Mouse (Mus musculus): Measurements from ENCODE around the gene Irf7. TPM values are rescaled to one million over a fixed set of nuclear protein-coding genes. Genes with fewer than 3 reads are reported as not detected.

The Irf7 gene
- polyA plus RNA-seq, 1 experiment from 2014 or later = 4.6 TPM

- Histone ChIP-seq H3K27ac (no peak overlapping the region), H3K9me3 (no peaks in the 10 kb centered on the region), H3K4me1 (peaks cover 23% of the 10 kb centered on the region), H3K9ac (peak overlapping the region; percentile 95), H3K27me3 (no peaks in the 10 kb centered on the region), H3K4me3 (peak overlapping the region; percentile 94), H3K4me2 (peak overlapping the region; percentile 80), H3K36me3 (peaks cover 35% of the 10 kb centered on the region)
- no peak for ATAC-seq (ENCODE audit: borderline replicate concordance, extremely low read depth, low FRiP score, low TSS enrichment)
- 38% methylated on average over 6 of the region's 6 CpGs for WGBS
Observed at GRCm38 (mm10) chr7:141229702-141230101, 36.6 kb downstream of the Irf7 start.

- under 1% methylated on average over 76 of the region's 76 CpGs for WGBS
- Histone ChIP-seq H3K27me3 (no peaks in the 10 kb centered on the region), H3K4me3 (peak within 1 kb of the TSS; percentile 94), H3K27ac (peak within 1 kb of the TSS; percentile 95), H3K4me1 (peaks cover 23% of the 10 kb centered on the region), H3K4me2 (peak within 1 kb of the TSS; percentile 80), H3K9me3 (no peaks in the 10 kb centered on the region), H3K36me3 (peaks cover 24% of the 10 kb centered on the region), H3K9ac (peak within 1 kb of the TSS; percentile 95)
- ATAC-seq (ENCODE audit: borderline replicate concordance, extremely low read depth, low FRiP score, low TSS enrichment) = peak; percentile 92
Observed at GRCm38 (mm10) chr7:141228279-141229067, 37.8 kb downstream of the Irf7 start, which contains the start of gene Phrf1. Gene Phrf1 (plus strand): TSS chr7:141228784.

GRCm38 (mm10) chr7:141227796-141228195, 38.5 kb downstream of the Irf7 start:
- Histone ChIP-seq H3K4me1 (peaks cover 29% of the 10 kb centered on the region), H3K4me3 (peak overlapping the region; percentile 94; the same call in 1 of the 2 replicates), H3K9ac (no peak overlapping the region), H3K27ac (no peak overlapping the region), H3K27me3 (no peaks in the 10 kb centered on the region), H3K36me3 (peaks cover 18% of the 10 kb centered on the region), H3K9me3 (no peaks in the 10 kb centered on the region), H3K4me2 (peak overlapping the region; percentile 2; the same call in 1 of the 2 replicates)
- no peak for ATAC-seq (ENCODE audit: borderline replicate concordance, extremely low read depth, low FRiP score, low TSS enrichment)
- WGBS = 82% methylated on average over 4 of the region's 4 CpGs

GRCm38 (mm10) chr7:141226535-141226934, 39.7 kb downstream of the Irf7 start:
- Histone ChIP-seq H3K36me3 (peaks cover 5% of the 10 kb centered on the region; the same call in 1 of the 2 replicates), H3K27me3 (no peaks in the 10 kb centered on the region), H3K4me3 (no peak overlapping the region), H3K9ac (no peak overlapping the region), H3K27ac (no peak overlapping the region), H3K4me2 (no peak overlapping the region), H3K4me1 (peaks cover 37% of the 10 kb centered on the region), H3K9me3 (no peaks in the 10 kb centered on the region)
- WGBS = 79% methylated on average over 6 of the region's 6 CpGs
- no peak for ATAC-seq (ENCODE audit: borderline replicate concordance, extremely low read depth, low FRiP score, low TSS enrichment)

- H3K4me3 ChIP-seq = 0 out of 2 replicates have a peak overlapping the region, but pooled peaks have one; percentile 53
- H3K9ac ChIP-seq = peak overlapping the region; percentile 24; the same call in 1 of the 2 replicates
Observed at GRCm38 (mm10) chr7:141222696-141223215, 43.5 kb downstream of the Irf7 start.

GRCm38 (mm10) chr7:141222126-141222467, 44.2 kb downstream of the Irf7 start:
- Histone ChIP-seq H3K4me2 (peak overlapping the region; percentile 89), H3K27ac (peak overlapping the region; percentile 83), H3K27me3 (no peaks in the 10 kb centered on the region), H3K9ac (peak overlapping the region; percentile 24; the same call in 1 of the 2 replicates), H3K4me1 (peaks cover 28% of the 10 kb centered on the region), H3K36me3 (no peaks in the 10 kb centered on the region), H3K4me3 (peak overlapping the region; percentile 53), H3K9me3 (no peaks in the 10 kb centered on the region)
- no peak for ATAC-seq (ENCODE audit: borderline replicate concordance, extremely low read depth, low FRiP score, low TSS enrichment)
- WGBS = 3% methylated on average over 8 of the region's 8 CpGs

More at GRCm38 (mm10) chr7:141222696-141223215, 43.5 kb downstream of the Irf7 start:
- no peaks in the 10 kb centered on the region for H3K27me3 ChIP-seq
- peaks cover 28% of the 10 kb centered on the region for H3K4me1 ChIP-seq
- no peak for ATAC-seq (ENCODE audit: borderline replicate concordance, extremely low read depth, low FRiP score, low TSS enrichment)
- no peaks in the 10 kb centered on the region for H3K9me3 ChIP-seq
- H3K4me2 ChIP-seq = peak overlapping the region; percentile 89
- H3K36me3 ChIP-seq = no peaks in the 10 kb centered on the region
- peak overlapping the region; percentile 83 for H3K27ac ChIP-seq
- WGBS = 72% methylated on average over 4 of the region's 4 CpGs

- Histone ChIP-seq H3K9me3 (no peaks in the 10 kb centered on the region), H3K4me3 (peak overlapping the region; percentile 53), H3K4me2 (peak overlapping the region; percentile 89), H3K27me3 (no peaks in the 10 kb centered on the region), H3K27ac (peak overlapping the region; percentile 83), H3K4me1 (peaks cover 28% of the 10 kb centered on the region), H3K9ac (peak overlapping the region; percentile 58), H3K36me3 (no peaks in the 10 kb centered on the region)
- WGBS = 5% methylated on average over 44 of the region's 44 CpGs
- peak; percentile 95 for ATAC-seq (ENCODE audit: borderline replicate concordance, extremely low read depth, low FRiP score, low TSS enrichment)
Observed at GRCm38 (mm10) chr7:141221249-141222125, 44.8 kb downstream of the Irf7 start.

GRCm38 (mm10) chr7:141220377-141220776, 45.9 kb downstream of the Irf7 start:
- Histone ChIP-seq H3K27me3 (no peaks in the 10 kb centered on the region), H3K4me2 (0 out of 2 replicates have a peak overlapping the region, but pooled peaks have one; percentile 89), H3K36me3 (no peaks in the 10 kb centered on the region), H3K4me1 (peaks cover 34% of the 10 kb centered on the region), H3K27ac (peak overlapping the region; percentile 83; the same call in 1 of the 2 replicates), H3K9ac (0 out of 2 replicates have a peak overlapping the region, but pooled peaks have one; percentile 58), H3K9me3 (no peaks in the 10 kb centered on the region), H3K4me3 (peak overlapping the region; percentile 53; the same call in 1 of the 2 replicates)
- WGBS = 65% methylated on average over 1 of the region's 1 CpGs
- no peak for ATAC-seq (ENCODE audit: borderline replicate concordance, extremely low read depth, low FRiP score, low TSS enrichment)

GRCm38 (mm10) chr7:141219558-141220099, 46.7 kb downstream of the Irf7 start:
- no peaks in the 10 kb centered on the region for H3K36me3 ChIP-seq
- H3K27ac ChIP-seq = no peak overlapping the region
- no peak overlapping the region for H3K4me2 ChIP-seq
- WGBS = 100% methylated on average over 1 of the region's 1 CpGs
- H3K4me3 ChIP-seq = no peak overlapping the region
- H3K9me3 ChIP-seq = no peaks in the 10 kb centered on the region
- no peak for ATAC-seq (ENCODE audit: borderline replicate concordance, extremely low read depth, low FRiP score, low TSS enrichment)
- H3K27me3 ChIP-seq = no peaks in the 10 kb centered on the region
- H3K9ac ChIP-seq = no peak overlapping the region
- H3K4me1 ChIP-seq = peaks cover 40% of the 10 kb centered on the region

GRCm38 (mm10) chr7:141218557-141219133, 47.6 kb downstream of the Irf7 start:
- WGBS = 81% methylated on average over 5 of the region's 5 CpGs
- H3K27ac ChIP-seq = no peak overlapping the region

GRCm38 (mm10) chr7:141218141-141218540, 48.1 kb downstream of the Irf7 start:
- no peaks in the 10 kb centered on the region for H3K9me3 ChIP-seq
- H3K27ac ChIP-seq = no peak overlapping the region
- peak overlapping the region; percentile 97; the same call in 1 of the 2 replicates for H3K4me2 ChIP-seq
- no peak overlapping the region for H3K9ac ChIP-seq
- H3K36me3 ChIP-seq = no peaks in the 10 kb centered on the region
- H3K27me3 ChIP-seq = no peaks in the 10 kb centered on the region
- WGBS = 70% methylated on average over 3 of the region's 3 CpGs
- no peak overlapping the region for H3K4me3 ChIP-seq
- peaks cover 46% of the 10 kb centered on the region for H3K4me1 ChIP-seq
- ATAC-seq (ENCODE audit: borderline replicate concordance, extremely low read depth, low FRiP score, low TSS enrichment) = no peak

More at GRCm38 (mm10) chr7:141218557-141219133, 47.6 kb downstream of the Irf7 start:
- no peak overlapping the region for H3K4me3 ChIP-seq
- H3K9me3 ChIP-seq = no peaks in the 10 kb centered on the region
- no peaks in the 10 kb centered on the region for H3K36me3 ChIP-seq
- ATAC-seq (ENCODE audit: borderline replicate concordance, extremely low read depth, low FRiP score, low TSS enrichment) = no peak
- no peak overlapping the region for H3K9ac ChIP-seq
- no peaks in the 10 kb centered on the region for H3K27me3 ChIP-seq
- peaks cover 48% of the 10 kb centered on the region for H3K4me1 ChIP-seq
- 0 out of 2 replicates have a peak overlapping the region, but pooled peaks have one; percentile 97 for H3K4me2 ChIP-seq
